Mouse (Mus musculus) left cerebral cortex, postnatal 14 days (tissue): ENCODE results near the gene Ctdsp1. TPM values are rescaled to one million over a fixed set of nuclear protein-coding genes. Genes with fewer than 3 reads are reported as not detected.

Experiments
- DNase-seq, 2 experiments: peaks; one replicate each; pipeline ENCODE4 v3.0.0; 2021 to 2022; ENCODE audit warnings: low spot score in 2 of 2, mixed read lengths in 1 of 2
- intact Hi-C: fragments of 180-260 bp; cut with DNase I; formaldehyde crosslinking; loops from one replicate; pipeline ENCODE4 v1.15.1; 2025
- microRNA-seq, 2 experiments: library from miRNA; unstranded; fragments of <30 nt; microRNA quantifications; one replicate each; pipeline ENCODE4 v1.2.0; 2022
- total RNA-seq, 2 experiments: library from RNA; stranded (reverse); gene quantifications; 2 replicates each; pipeline ENCODE4 v1.2.3; 2021

The Ctdsp1 gene
- total RNA-seq, 2 experiments from 2014 or later, result 17.7 to 25.5 TPM

DNA sequence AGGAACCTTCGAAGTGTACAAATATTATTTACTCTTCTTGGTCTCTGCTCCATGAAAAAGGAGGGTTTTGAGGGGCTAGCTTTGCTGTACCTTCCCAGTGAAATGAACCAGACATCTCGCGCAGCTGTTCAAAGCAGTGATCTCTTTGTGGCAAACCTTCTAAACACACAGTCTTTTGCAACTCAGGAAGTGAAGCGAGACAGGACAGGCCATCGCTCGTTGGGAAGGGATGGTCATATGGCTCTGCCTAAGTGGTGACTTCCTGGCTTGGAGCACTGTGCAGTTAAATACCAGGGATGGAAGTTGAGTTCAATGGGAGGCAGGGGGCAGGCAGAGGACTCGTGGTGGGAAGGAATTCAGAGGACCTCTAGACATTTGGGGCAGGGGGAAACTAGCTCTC, 34.5 kb downstream of the Ctdsp1 start:
- DNase-seq, result no peak
- intact Hi-C loops, result no loop called here

DNA sequence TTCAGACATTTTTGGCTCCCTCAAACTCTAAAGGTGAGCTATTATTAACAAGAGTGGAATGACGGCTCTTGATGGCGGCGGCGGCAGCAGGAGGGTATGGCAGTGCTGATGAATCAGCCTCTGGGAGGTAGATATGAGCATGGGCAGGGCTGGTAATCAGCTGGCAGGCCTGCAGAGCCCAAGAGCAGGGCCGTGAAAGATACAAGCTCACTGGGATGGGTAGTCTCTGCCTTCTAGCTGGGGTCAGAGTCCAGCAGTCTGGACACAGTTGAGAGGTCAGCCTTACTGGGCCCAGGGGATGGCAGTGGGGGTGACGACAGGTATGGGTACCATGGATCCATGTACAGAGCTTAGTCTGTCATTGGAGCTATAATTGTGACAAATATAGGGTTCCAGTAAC, 41.9 kb downstream of the Ctdsp1 start:
- no peak for DNase-seq
- intact Hi-C loops, result no loop called here

- intact Hi-C loops, result no loop called here
- DNase-seq, result no peak
Measured at GRCm38 (mm10) chr1:74434596-74434995, 43.3 kb downstream of the Ctdsp1 start.

DNA sequence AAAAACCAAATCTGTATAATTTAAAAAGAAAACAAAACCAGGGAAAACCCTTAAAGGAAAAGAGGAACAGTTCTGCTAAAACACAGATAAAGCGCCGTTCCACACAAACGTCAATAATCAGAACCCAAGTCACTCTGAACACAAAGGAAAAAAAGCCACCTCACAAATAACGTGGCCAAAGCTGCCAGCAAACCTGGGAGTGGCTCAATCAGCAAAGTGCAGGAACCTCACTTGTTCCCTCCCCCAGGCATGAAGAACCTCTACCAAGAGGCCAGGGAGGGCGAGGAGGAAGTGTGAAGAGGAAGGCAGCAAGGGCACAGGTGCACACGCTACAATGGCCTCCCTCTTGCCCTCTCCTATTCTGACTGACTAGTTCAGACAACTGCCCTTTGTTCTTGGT, 44.3 kb downstream of the Ctdsp1 start:
- no peak for DNase-seq
- intact Hi-C loops, result no loop called here

DNA sequence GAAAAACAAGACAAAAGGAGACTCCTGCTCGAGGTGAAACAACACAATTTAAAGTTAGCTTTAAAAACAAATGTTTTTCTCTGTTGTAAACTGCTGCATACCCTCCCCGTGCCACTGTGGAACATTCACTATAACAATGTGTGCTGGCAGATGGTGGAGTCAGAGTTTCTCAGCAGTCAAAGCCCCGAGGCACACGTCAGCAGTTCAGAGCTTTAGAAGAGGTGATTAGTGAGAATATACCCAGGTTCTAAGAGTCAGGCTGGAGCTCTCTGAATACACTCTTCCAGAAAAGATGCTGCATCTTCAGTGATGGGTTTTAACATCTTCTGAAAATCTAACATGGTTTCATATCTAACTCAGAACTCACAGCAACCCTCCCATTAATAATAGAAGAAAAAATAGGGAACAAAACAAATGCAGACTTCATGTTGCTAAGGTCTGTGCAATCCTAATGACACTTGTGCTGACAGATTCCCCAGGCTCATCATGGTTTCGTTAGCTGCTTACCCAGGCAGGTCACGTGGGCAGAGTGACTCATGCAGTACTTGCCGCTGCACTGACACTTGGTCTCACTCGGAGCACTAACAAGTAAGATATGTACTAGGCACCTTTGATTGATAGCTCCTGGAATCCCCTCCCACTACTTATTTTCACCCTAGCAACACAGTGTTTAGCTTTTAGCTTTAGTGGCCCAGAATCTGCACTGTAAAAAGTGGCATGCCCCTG, 46.6 kb downstream of the Ctdsp1 start:
- peak in 1 of 2 experiments; percentile 32 for DNase-seq
- intact Hi-C loops, result no loop called here

- intact Hi-C loops, result no loop called here
- no peak for DNase-seq
Measured at GRCm38 (mm10) chr1:74439166-74439876, 48.0 kb downstream of the Ctdsp1 start.

- intact Hi-C loops, result no loop called here
- no peak for DNase-seq
Measured at GRCm38 (mm10) chr1:74444538-74444937, 53.2 kb downstream of the Ctdsp1 start.

Small RNAs within 50 kb of the gene (microRNA-seq; reads per million reads assigned to microRNA genes)
- 5,270 to 6,782 reads per million in 2 experiments for gene Mir26b

Other genes with a start within 250 kb of the Ctdsp1 start
- gene Cxcr2, start 237.5 kb upstream of the Ctdsp1 start, total RNA-seq, result under 1 TPM; 0.11 to 0.17 TPM
- gene Cxcr1, start 196.9 kb upstream of the Ctdsp1 start, total RNA-seq, result not detected
- gene Arpc2, start 155.4 kb upstream of the Ctdsp1 start, total RNA-seq, result 100 to 1,000 TPM; 281 to 300 TPM
- not detected for gene Gpbar1, start 113.0 kb upstream of the Ctdsp1 start, total RNA-seq
- 100 to 1,000 TPM; 135 to 137 TPM for gene Aamp, start 106.8 kb upstream of the Ctdsp1 start, total RNA-seq
- 100 to 1,000 TPM; 118 to 134 TPM for gene Pnkd, start 106.6 kb upstream of the Ctdsp1 start, total RNA-seq
- 10 to 100 TPM; 16.3 to 17.8 TPM for gene Tmbim1, start 85.9 kb upstream of the Ctdsp1 start, total RNA-seq
- gene Catip, start 29.4 kb upstream of the Ctdsp1 start, total RNA-seq, result 1 to 10 TPM in 1 of 2 experiments, under 1 TPM in 1; 0.75 to 1.9 TPM
- gene Slc11a1, start 16.3 kb upstream of the Ctdsp1 start, total RNA-seq, result 1 to 10 TPM; 3.4 to 4.3 TPM
- gene Vil1, start 17.9 kb downstream of the Ctdsp1 start, total RNA-seq, result 1 to 10 TPM in 1 of 2 experiments, under 1 TPM in 1; 0.64 to 1.1 TPM
- gene Cnot9, start 114.5 kb downstream of the Ctdsp1 start, total RNA-seq, result 10 to 100 TPM; 33.6 to 35.2 TPM
- 10 to 100 TPM; 13.6 to 14.7 TPM for gene Plcd4, start 151.4 kb downstream of the Ctdsp1 start, total RNA-seq
- 10 to 100 TPM; 21.1 to 23.7 TPM for gene Usp37, start 152.8 kb downstream of the Ctdsp1 start, total RNA-seq
- gene Zfp142, start 196.7 kb downstream of the Ctdsp1 start, total RNA-seq, result 10 to 100 TPM; 24.2 to 29.0 TPM
- 10 to 100 TPM; 24.3 to 25.5 TPM for gene Bcs1l, start 196.8 kb downstream of the Ctdsp1 start, total RNA-seq
- gene Rnf25, start 209.9 kb downstream of the Ctdsp1 start, total RNA-seq, result 10 to 100 TPM; 54.2 to 61.8 TPM
- gene Stk36, start 209.9 kb downstream of the Ctdsp1 start, total RNA-seq, result 1 to 10 TPM; 6.3 to 6.9 TPM